ENCODE assay signal across 9 mouse cellular contexts in genomic region chrX:141236564-141237333, GRCm38 (mm10).
DNase-seq lines count a peak whose midpoint lies in the region; ATAC-seq lines count a peak whose summit lies in the region.
"Had no signal": no experiment of that assay in that cellular context is flagged by ENCODE, and none has a peak within 500 bp of the region (broad histone marks: within the 10 kb centered on the region; RNA-seq: fewer than 3 reads in every experiment).

No protein-coding gene starts in this region.

- H3K27ac ChIP-seq in forebrain, embryonic 14.5 days (ENCODE audit: low read depth, low read length), result no peak overlapping the region
- H3K27ac ChIP-seq in forebrain, embryonic 12.5 days, result no peak overlapping the region
- H3K27ac ChIP-seq in midbrain, embryonic 10.5 days (replicated peaks), result no peak overlapping the region
- no peak overlapping the region for H3K27ac ChIP-seq in midbrain, embryonic 16.5 days (ENCODE audit: low read length)
- H3K27ac ChIP-seq: liver, embryonic 13.5 days had no signal

- H3K4me2 ChIP-seq in forebrain, embryonic 14.5 days (ENCODE audit: low read length), result no peak overlapping the region
- no peak overlapping the region for H3K4me2 ChIP-seq in forebrain, embryonic 12.5 days
- no peak overlapping the region for H3K4me2 ChIP-seq in midbrain, embryonic 16.5 days (ENCODE audit: low read length)
- H3K4me2 ChIP-seq: liver, embryonic 13.5 days had no signal

- H3K4me1 ChIP-seq in forebrain, embryonic 14.5 days (ENCODE audit: control insufficient read depth, insufficient read depth, low read length), result no peaks in the 10 kb centered on the region
- no peaks in the 10 kb centered on the region for H3K4me1 ChIP-seq in forebrain, embryonic 12.5 days
- no peaks in the 10 kb centered on the region for H3K4me1 ChIP-seq in midbrain, embryonic 10.5 days
- H3K4me1 ChIP-seq in midbrain, embryonic 16.5 days (ENCODE audit: control insufficient read depth, insufficient read depth, low read length), result no peaks in the 10 kb centered on the region
- H3K4me1 ChIP-seq: liver, embryonic 13.5 days had no signal

- no peak overlapping the region for H3K4me3 ChIP-seq in forebrain, embryonic 14.5 days (ENCODE audit: low read depth, low read length)
- H3K4me3 ChIP-seq in forebrain, embryonic 12.5 days (replicated peaks), result no peak overlapping the region
- H3K4me3 ChIP-seq in midbrain, embryonic 10.5 days, result no peak overlapping the region
- H3K4me3 ChIP-seq in midbrain, embryonic 16.5 days (ENCODE audit: low read depth, low read length), result no peak overlapping the region
- H3K4me3 ChIP-seq: liver, embryonic 13.5 days had no signal

- H3K36me3 ChIP-seq in forebrain, embryonic 14.5 days (ENCODE audit: control insufficient read depth, insufficient read depth, low read length), result no peaks in the 10 kb centered on the region
- H3K36me3 ChIP-seq in forebrain, embryonic 12.5 days (replicated peaks), result no peaks in the 10 kb centered on the region
- no peaks in the 10 kb centered on the region for H3K36me3 ChIP-seq in midbrain, embryonic 10.5 days
- H3K36me3 ChIP-seq in midbrain, embryonic 16.5 days (ENCODE audit: control insufficient read depth, insufficient read depth, low read length), result no peaks in the 10 kb centered on the region
- H3K36me3 ChIP-seq: liver, embryonic 13.5 days had no signal

- no peak overlapping the region for H3K9ac ChIP-seq in forebrain, embryonic 14.5 days (ENCODE audit: low read length)
- no peak overlapping the region for H3K9ac ChIP-seq in forebrain, embryonic 12.5 days
- no peak overlapping the region for H3K9ac ChIP-seq in midbrain, embryonic 16.5 days (ENCODE audit: low read depth, low read length)
- H3K9ac ChIP-seq: liver, embryonic 13.5 days had no signal

- H3K27me3 ChIP-seq in forebrain, embryonic 14.5 days (replicated peaks; ENCODE audit: control insufficient read depth, insufficient read depth, low read length), result no peaks in the 10 kb centered on the region
- peaks cover 32% of the 10 kb centered on the region for H3K27me3 ChIP-seq in forebrain, embryonic 12.5 days
- peaks cover 96% of the 10 kb centered on the region for H3K27me3 ChIP-seq in midbrain, embryonic 10.5 days (ENCODE audit: low read depth, poor library complexity, severe bottlenecking)
- peaks cover 5% of the 10 kb centered on the region for H3K27me3 ChIP-seq in midbrain, embryonic 16.5 days (ENCODE audit: control insufficient read depth, insufficient read depth, low read depth, low read length)

- no peaks in the 10 kb centered on the region for H3K9me3 ChIP-seq in forebrain, embryonic 14.5 days (replicated peaks; ENCODE audit: control insufficient read depth, low read length)
- no peaks in the 10 kb centered on the region for H3K9me3 ChIP-seq in forebrain, embryonic 12.5 days
- no peaks in the 10 kb centered on the region for H3K9me3 ChIP-seq in midbrain, embryonic 10.5 days (replicated peaks)
- H3K9me3 ChIP-seq in midbrain, embryonic 16.5 days (replicated peaks; ENCODE audit: control insufficient read depth, low read length, poor library complexity, severe bottlenecking), result 0 out of 2 replicates have a peak, but pooled peaks cover 3% of the 10 kb centered on the region
- H3K9me3 ChIP-seq: liver, embryonic 13.5 days had no signal

- intact Hi-C loops in left cerebral cortex, postnatal 14 days (cut with DNase I), result no loop called here

- ATAC-seq in forebrain, embryonic 14.5 days, result no peak
- ATAC-seq in forebrain, embryonic 12.5 days (ENCODE audit: low FRiP score), result no peak
- ATAC-seq in midbrain, embryonic 16.5 days, result no peak

- WGBS in forebrain, embryonic 14.5 days, result 64% methylated on average over 2 of the region's 2 CpGs
- WGBS in forebrain, embryonic 12.5 days, result 57% methylated on average over 2 of the region's 2 CpGs
- WGBS in midbrain, embryonic 10.5 days, result 72% methylated on average over 2 of the region's 2 CpGs
- 52% methylated on average over 2 of the region's 2 CpGs for WGBS in midbrain, embryonic 16.5 days

- DNase-seq in forebrain, embryonic 14.5 days (ENCODE audit: low spot score), result peak; percentile 57
- DNase-seq in midbrain, embryonic 10.5 days (ENCODE audit: low spot score), result peak; percentile 12
- DNase-seq in embryo, embryonic 10.5 days (ENCODE audit: low spot score), result peak; percentile 54
- peak; percentile 7 to 19 for DNase-seq in left cerebral cortex, postnatal 14 days (ENCODE audit: low spot score in 2 of 2)
- no peak for DNase-seq in MN1 (ENCODE audit: low spot score)
- DNase-seq in urinary bladder, postnatal 36 days (ENCODE audit: low spot score in 2 of 2), result no peak
- DNase-seq: liver, embryonic 13.5 days had no signal

Comparison
In these comparisons a context has a peak if more than half of its experiments do, and no peak if none do; other contexts are left out.
1. DNase-seq: peak in forebrain, embryonic 14.5 days (single experiment), midbrain, embryonic 10.5 days (single experiment), embryo, embryonic 10.5 days (single experiment) and left cerebral cortex, postnatal 14 days (2 of 2); none in MN1 (single experiment) and urinary bladder, postnatal 36 days (0 of 2).